Mouse (Mus musculus): ENCODE measurements around the gene Cacna1d. TPM values are rescaled to one million over a fixed set of nuclear protein-coding genes. Genes with fewer than 3 reads are reported as not detected.

Gene Cacna1d
- polyA plus RNA-seq, 1 experiment from 2014 or later: 1.4 TPM

DNA sequence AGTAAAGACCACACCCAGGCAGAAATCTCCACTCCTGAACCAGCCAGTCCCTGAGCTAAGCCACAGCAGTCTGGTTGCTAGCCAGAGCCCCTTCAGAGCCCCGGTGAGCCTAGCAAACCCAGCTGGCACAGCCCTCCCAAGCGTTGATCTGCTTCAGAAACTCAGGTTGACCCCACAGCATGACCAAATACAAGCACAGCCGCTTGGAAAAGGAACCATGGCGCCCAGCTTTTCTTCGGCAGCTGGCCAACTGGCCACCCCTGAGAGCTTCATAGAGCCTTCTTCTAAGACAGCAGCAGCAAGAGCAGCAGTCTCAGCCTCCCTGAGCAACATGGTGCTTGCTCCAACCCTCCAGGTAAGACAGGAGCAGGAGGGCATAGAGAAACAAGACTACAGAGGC is 28.1 kb upstream of the Cacna1d start:
- no peak for DNase-seq (ENCODE audit: low spot score)
- Histone ChIP-seq H3K4me3 (ENCODE audit: low read depth, low read length) (no peak overlapping the region), H3K27ac (ENCODE audit: low read depth, low read length) (no peak overlapping the region), H3K9ac (ENCODE audit: low read length) (no peak overlapping the region), H3K27me3 (ENCODE audit: control insufficient read depth, insufficient read depth, low read length) (no peaks in the 10 kb centered on the region), H3K4me1 (ENCODE audit: control insufficient read depth, insufficient read depth, low read length) (no peaks in the 10 kb centered on the region), H3K9me3 (ENCODE audit: control insufficient read depth, low read length) (no peaks in the 10 kb centered on the region), H3K4me2 (ENCODE audit: low read depth) (no peak overlapping the region), H3K36me3 (ENCODE audit: control insufficient read depth, insufficient read depth, low read length) (peaks cover 22% of the 10 kb centered on the region)
- ATAC-seq (ENCODE audit: insufficient read depth, low FRiP score, low TSS enrichment): no peak
- WGBS: 87% methylated on average over 5 of the region's 5 CpGs

- Histone ChIP-seq H3K27me3 (ENCODE audit: control insufficient read depth, insufficient read depth, low read length) (no peaks in the 10 kb centered on the region), H3K27ac (ENCODE audit: low read depth, low read length) (no peak overlapping the region), H3K9ac (ENCODE audit: low read length) (no peak overlapping the region), H3K4me3 (ENCODE audit: low read depth, low read length) (no peak overlapping the region), H3K4me1 (ENCODE audit: control insufficient read depth, insufficient read depth, low read length) (no peaks in the 10 kb centered on the region), H3K36me3 (ENCODE audit: control insufficient read depth, insufficient read depth, low read length) (peaks cover 14% of the 10 kb centered on the region), H3K4me2 (ENCODE audit: low read depth) (no peak overlapping the region), H3K9me3 (ENCODE audit: control insufficient read depth, low read length) (no peaks in the 10 kb centered on the region)
- no peak for ATAC-seq (ENCODE audit: insufficient read depth, low FRiP score, low TSS enrichment)
- WGBS: 91% methylated on average over 13 of the region's 13 CpGs
- no peak for DNase-seq (ENCODE audit: low spot score)
Measured at GRCm38 (mm10) chr14:30515931-30516723, 24.9 kb upstream of the Cacna1d start.

DNA sequence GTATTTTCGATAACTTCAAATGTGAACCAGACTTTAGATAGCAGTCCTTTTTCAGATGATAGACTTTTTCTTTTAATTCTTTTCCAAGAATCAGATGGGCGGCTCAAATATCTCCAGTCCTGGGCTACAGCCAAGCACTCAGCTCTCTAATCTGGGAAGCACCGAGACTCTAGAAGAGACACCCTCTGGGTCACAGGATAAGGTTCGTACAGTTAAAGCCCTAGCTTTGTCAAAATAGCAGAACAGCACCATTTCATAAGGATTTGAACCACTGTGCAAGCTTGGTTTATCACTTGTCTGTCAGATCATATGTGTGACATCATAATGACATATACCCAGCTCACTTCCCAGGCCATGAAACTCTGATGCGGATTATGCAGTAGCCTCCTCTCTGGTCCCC is 21.6 kb upstream of the Cacna1d start:
- H3K4me1 ChIP-seq (ENCODE audit: control insufficient read depth, insufficient read depth, low read length): no peaks in the 10 kb centered on the region
- no peak overlapping the region for H3K4me3 ChIP-seq (ENCODE audit: low read depth, low read length)
- no peak for DNase-seq (ENCODE audit: low spot score)
- no peak overlapping the region for H3K27ac ChIP-seq (ENCODE audit: low read depth, low read length)
- no peak for ATAC-seq (ENCODE audit: insufficient read depth, low FRiP score, low TSS enrichment)
- H3K9ac ChIP-seq (ENCODE audit: low read length): no peak overlapping the region
- no peaks in the 10 kb centered on the region for H3K27me3 ChIP-seq (ENCODE audit: control insufficient read depth, insufficient read depth, low read length)
- no peak overlapping the region for H3K4me2 ChIP-seq (ENCODE audit: low read depth)
- H3K9me3 ChIP-seq (ENCODE audit: control insufficient read depth, low read length): no peaks in the 10 kb centered on the region
- 91% methylated on average over 5 of the region's 5 CpGs for WGBS
- 0 out of 2 replicates have a peak, but pooled peaks cover 3% of the 10 kb centered on the region for H3K36me3 ChIP-seq (ENCODE audit: control insufficient read depth, insufficient read depth, low read length)

DNA sequence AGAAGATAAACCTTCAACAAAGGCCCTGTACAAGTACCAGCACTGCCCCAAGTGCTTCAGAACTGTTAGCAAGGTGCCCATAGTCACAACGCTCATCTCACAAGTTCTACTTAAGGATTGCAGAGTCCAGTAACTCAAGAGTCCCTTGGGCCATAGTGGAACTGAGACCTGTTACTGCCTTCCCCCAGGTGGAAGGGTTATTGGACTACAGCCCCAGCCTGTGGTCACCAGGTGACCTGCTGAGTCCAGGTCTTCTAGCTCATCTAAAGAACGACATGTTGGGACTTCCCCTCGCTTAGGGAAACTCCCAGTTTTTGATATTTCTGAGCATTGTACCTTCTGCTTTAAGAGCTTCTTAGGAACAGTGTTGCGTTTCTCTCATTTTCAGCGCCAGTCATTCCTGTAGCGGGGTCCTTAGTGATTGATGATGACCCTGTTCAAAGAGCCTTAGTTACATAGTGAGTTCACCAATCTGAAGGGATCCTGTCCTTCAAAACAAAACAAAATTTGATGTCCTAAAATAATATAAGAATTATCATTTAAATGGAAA is 19.0 kb upstream of the Cacna1d start:
- no peak overlapping the region for H3K27ac ChIP-seq (ENCODE audit: low read depth, low read length)
- DNase-seq (ENCODE audit: low spot score) (no peak), ATAC-seq (ENCODE audit: insufficient read depth, low FRiP score, low TSS enrichment) (no peak)
- H3K4me3 ChIP-seq (ENCODE audit: low read depth, low read length): no peak overlapping the region
- H3K9me3 ChIP-seq (ENCODE audit: control insufficient read depth, low read length): no peaks in the 10 kb centered on the region
- peaks cover 3% of the 10 kb centered on the region; the same call in 1 of the 2 replicates for H3K36me3 ChIP-seq (ENCODE audit: control insufficient read depth, insufficient read depth, low read length)
- WGBS: 94% methylated on average over 6 of the region's 6 CpGs
- no peaks in the 10 kb centered on the region for H3K27me3 ChIP-seq (ENCODE audit: control insufficient read depth, insufficient read depth, low read length)
- no peaks in the 10 kb centered on the region for H3K4me1 ChIP-seq (ENCODE audit: control insufficient read depth, insufficient read depth, low read length)
- H3K4me2 ChIP-seq (ENCODE audit: low read depth): no peak overlapping the region
- H3K9ac ChIP-seq (ENCODE audit: low read length): no peak overlapping the region

- Histone ChIP-seq H3K36me3 (ENCODE audit: control insufficient read depth, insufficient read depth, low read length) (peaks cover 5% of the 10 kb centered on the region), H3K9me3 (ENCODE audit: control insufficient read depth, low read length) (no peaks in the 10 kb centered on the region), H3K27ac (ENCODE audit: low read depth, low read length) (no peak overlapping the region), H3K9ac (ENCODE audit: low read length) (no peak overlapping the region), H3K4me2 (ENCODE audit: low read depth) (no peak overlapping the region), H3K27me3 (ENCODE audit: control insufficient read depth, insufficient read depth, low read length) (no peaks in the 10 kb centered on the region), H3K4me3 (ENCODE audit: low read depth, low read length) (no peak overlapping the region), H3K4me1 (ENCODE audit: control insufficient read depth, insufficient read depth, low read length) (no peaks in the 10 kb centered on the region)
- ATAC-seq (ENCODE audit: insufficient read depth, low FRiP score, low TSS enrichment) (no peak), DNase-seq (ENCODE audit: low spot score) (no peak)
- WGBS: 91% methylated on average over 5 of the region's 5 CpGs
Measured at GRCm38 (mm10) chr14:30504990-30505389, 13.7 kb upstream of the Cacna1d start.

DNA sequence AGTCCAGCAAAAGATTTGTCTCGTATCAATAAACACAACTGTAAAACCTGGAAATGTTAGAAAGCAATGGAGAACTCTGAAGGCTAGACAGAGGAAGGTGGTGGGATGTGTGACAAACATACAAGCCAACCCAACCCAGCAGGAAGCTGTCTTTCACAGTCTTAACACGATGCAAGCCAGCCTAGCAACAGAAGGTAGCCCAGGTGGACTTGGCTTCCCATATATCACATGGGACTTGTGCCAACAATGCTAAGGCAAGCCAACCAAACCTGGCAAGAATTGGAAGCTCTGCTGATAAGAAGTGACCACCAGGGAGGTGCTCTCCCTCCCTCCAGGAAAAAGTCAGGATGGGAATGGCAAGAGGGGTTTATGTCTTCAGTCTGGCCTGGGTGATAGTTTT is 6.9 kb upstream of the Cacna1d start:
- WGBS: 87% methylated on average over 2 of the region's 2 CpGs
- Histone ChIP-seq H3K4me1 (ENCODE audit: control insufficient read depth, insufficient read depth, low read length) (no peaks in the 10 kb centered on the region), H3K27me3 (ENCODE audit: control insufficient read depth, insufficient read depth, low read length) (no peaks in the 10 kb centered on the region), H3K4me2 (ENCODE audit: low read depth) (no peak overlapping the region), H3K9me3 (ENCODE audit: control insufficient read depth, low read length) (no peaks in the 10 kb centered on the region), H3K4me3 (ENCODE audit: low read depth, low read length) (no peak overlapping the region), H3K36me3 (ENCODE audit: control insufficient read depth, insufficient read depth, low read length) (peaks cover 4% of the 10 kb centered on the region), H3K27ac (ENCODE audit: low read depth, low read length) (no peak overlapping the region), H3K9ac (ENCODE audit: low read length) (no peak overlapping the region)
- ATAC-seq (ENCODE audit: insufficient read depth, low FRiP score, low TSS enrichment): no peak
- DNase-seq (ENCODE audit: low spot score): no peak

DNA sequence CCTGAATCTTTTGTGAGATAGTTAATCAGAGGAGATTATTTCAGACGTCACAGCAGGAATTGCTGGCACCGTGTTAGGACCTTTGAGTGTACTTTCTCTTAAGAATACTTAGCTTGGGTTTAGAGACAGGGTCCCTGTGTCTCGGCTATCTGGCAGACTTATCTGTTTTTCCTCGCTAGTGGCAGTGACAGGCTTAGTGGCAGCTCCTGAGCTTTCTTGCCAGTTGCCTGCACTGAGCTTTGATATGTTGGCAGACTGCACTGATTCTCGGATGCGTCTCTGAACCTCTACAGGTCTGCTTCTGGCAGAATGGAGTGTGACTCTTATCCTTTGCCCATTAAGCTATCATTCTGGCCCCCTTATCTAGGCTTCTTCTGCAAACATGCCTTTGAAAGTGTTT is 3.7 kb upstream of the Cacna1d start:
- Histone ChIP-seq H3K27me3 (ENCODE audit: control insufficient read depth, insufficient read depth, low read length) (no peaks in the 10 kb centered on the region), H3K4me3 (ENCODE audit: low read depth, low read length) (no peak overlapping the region), H3K9me3 (ENCODE audit: control insufficient read depth, low read length) (no peaks in the 10 kb centered on the region), H3K9ac (ENCODE audit: low read length) (no peak overlapping the region), H3K4me1 (ENCODE audit: control insufficient read depth, insufficient read depth, low read length) (no peaks in the 10 kb centered on the region), H3K27ac (ENCODE audit: low read depth, low read length) (no peak overlapping the region), H3K36me3 (ENCODE audit: control insufficient read depth, insufficient read depth, low read length) (peaks cover 4% of the 10 kb centered on the region), H3K4me2 (ENCODE audit: low read depth) (no peak overlapping the region)
- DNase-seq (ENCODE audit: low spot score) (no peak), ATAC-seq (ENCODE audit: insufficient read depth, low FRiP score, low TSS enrichment) (no peak)
- 90% methylated on average over 6 of the region's 6 CpGs for WGBS

GRCm38 (mm10) chr14:30493276-30493675 is 2.0 kb upstream of the Cacna1d start:
- H3K4me3 ChIP-seq (ENCODE audit: low read depth, low read length): no peak overlapping the region
- WGBS: 83% methylated on average over 1 of the region's 1 CpGs
- H3K4me2 ChIP-seq (ENCODE audit: low read depth): no peak overlapping the region
- H3K9ac ChIP-seq (ENCODE audit: low read length): no peak overlapping the region
- peaks cover 4% of the 10 kb centered on the region for H3K36me3 ChIP-seq (ENCODE audit: control insufficient read depth, insufficient read depth, low read length)
- H3K27ac ChIP-seq (ENCODE audit: low read depth, low read length): no peak overlapping the region
- no peaks in the 10 kb centered on the region for H3K27me3 ChIP-seq (ENCODE audit: control insufficient read depth, insufficient read depth, low read length)
- no peaks in the 10 kb centered on the region for H3K9me3 ChIP-seq (ENCODE audit: control insufficient read depth, low read length)
- DNase-seq (ENCODE audit: low spot score): no peak
- ATAC-seq (ENCODE audit: insufficient read depth, low FRiP score, low TSS enrichment): no peak
- no peaks in the 10 kb centered on the region for H3K4me1 ChIP-seq (ENCODE audit: control insufficient read depth, insufficient read depth, low read length)

- Histone ChIP-seq H3K27ac (ENCODE audit: low read depth, low read length) (peak within 1 kb of the TSS; percentile 60; the same call in 1 of the 2 replicates), H3K4me1 (ENCODE audit: control insufficient read depth, insufficient read depth, low read length) (peaks cover 6% of the 10 kb centered on the region), H3K9ac (ENCODE audit: low read length) (peak within 1 kb of the TSS; percentile 90), H3K9me3 (ENCODE audit: control insufficient read depth, low read length) (no peaks in the 10 kb centered on the region), H3K36me3 (ENCODE audit: control insufficient read depth, insufficient read depth, low read length) (no peaks in the 10 kb centered on the region), H3K4me2 (ENCODE audit: low read depth) (peak within 1 kb of the TSS; percentile 76), H3K4me3 (ENCODE audit: low read depth, low read length) (peak within 1 kb of the TSS; percentile 92), H3K27me3 (ENCODE audit: control insufficient read depth, insufficient read depth, low read length) (no peaks in the 10 kb centered on the region)
- DNase-seq (ENCODE audit: low spot score) (peak; percentile 96), ATAC-seq (ENCODE audit: insufficient read depth, low FRiP score, low TSS enrichment) (peak; percentile 98)
- WGBS: under 1% methylated on average over 39 of the region's 39 CpGs
Measured at GRCm38 (mm10) chr14:30479361-30479948, 11.8 kb downstream of the Cacna1d start, which contains the start of gene Dcp1a. Gene Dcp1a, plus strand, starts transcription at chr14:30479535.

All from neural tube, embryonic 11.5 days (tissue).